Mouse (Mus musculus) CD4-positive, CD25-positive, alpha-beta regulatory T cell, adult 4 months (primary cell): ENCODE measurements around the gene Banp. TPM values are rescaled to one million over a fixed set of nuclear protein-coding genes. Genes with fewer than 3 reads are reported as not detected.

Source experiments
- ATAC-seq: one replicate; pipeline ENCODE4 v1.8.0; 2017
- polyA plus RNA-seq, 2 experiments: library from polyadenylated mRNA; unstranded; fragments of 100-300 nt; shearing (Covaris generic); gene quantifications; one replicate each; pipeline ENCODE4 v1.2.1; 2017

The Banp gene
- polyA plus RNA-seq, 2 experiments from 2014 or later = 34.5 to 47.5 TPM

- no peak for ATAC-seq
Observed at GRCm38 (mm10) chr8:122069281-122069680, 119.7 kb downstream of the Banp start.

DNA sequence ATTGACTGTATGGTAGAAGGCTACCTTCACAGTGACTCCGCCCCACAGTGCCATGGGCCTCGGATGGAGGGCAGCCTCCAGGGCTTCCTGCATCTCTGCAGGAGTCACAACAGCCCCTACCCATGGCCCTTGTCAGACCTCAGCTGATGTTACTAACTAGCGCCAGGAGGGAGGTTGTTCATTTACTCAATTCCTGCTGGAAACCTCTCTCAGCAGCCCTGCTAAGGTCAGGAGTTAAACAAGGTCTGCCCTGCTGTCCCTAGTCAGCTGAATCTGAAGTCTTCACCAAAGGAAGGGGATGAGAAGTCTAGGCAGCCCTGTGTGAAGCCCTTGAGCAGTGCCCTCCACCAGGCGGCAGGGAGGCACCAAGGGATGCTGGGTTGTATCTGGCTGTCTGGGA lies 121.6 kb downstream of the Banp start:
- ATAC-seq = no peak

DNA sequence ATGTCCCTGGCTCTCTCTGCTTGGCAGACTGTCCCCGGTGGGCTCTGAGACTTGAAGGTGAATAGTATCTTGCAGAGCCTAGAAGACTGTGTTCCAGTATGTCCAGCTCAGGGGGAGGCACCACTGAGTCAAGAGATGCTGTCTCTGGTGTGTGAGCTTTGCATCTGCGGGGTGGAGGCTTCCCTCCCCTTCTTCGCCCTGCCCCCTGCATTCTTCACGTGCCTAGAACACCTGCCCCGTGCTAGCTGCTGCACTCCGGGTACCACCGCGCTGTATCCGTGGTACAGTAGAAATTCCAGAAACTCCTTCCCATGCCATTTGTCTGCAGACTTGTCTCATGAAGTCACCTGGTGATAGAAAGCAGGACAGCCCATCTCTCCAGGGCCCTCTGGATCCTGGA lies 124.4 kb downstream of the Banp start:
- ATAC-seq = no peak

DNA sequence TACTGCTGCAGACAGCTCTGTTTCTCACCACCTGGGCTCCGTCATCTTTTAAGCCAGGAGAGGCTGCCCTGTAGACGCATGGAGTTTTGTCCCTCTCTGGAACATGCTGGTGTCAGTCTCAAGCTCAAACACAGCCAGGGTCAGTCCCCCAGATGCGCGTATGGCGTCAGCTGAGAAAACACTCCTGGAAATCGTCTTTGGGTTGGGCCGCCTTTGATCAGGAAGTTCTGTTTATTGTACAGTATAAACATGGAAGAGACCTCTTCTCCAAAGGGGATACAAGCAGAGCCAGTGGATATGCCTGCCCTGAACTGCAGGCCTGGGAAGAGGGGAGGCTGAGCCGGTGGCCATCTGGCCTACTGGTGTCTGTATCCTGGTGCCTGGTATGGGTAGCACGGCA lies 124.9 kb downstream of the Banp start:
- no peak for ATAC-seq

DNA sequence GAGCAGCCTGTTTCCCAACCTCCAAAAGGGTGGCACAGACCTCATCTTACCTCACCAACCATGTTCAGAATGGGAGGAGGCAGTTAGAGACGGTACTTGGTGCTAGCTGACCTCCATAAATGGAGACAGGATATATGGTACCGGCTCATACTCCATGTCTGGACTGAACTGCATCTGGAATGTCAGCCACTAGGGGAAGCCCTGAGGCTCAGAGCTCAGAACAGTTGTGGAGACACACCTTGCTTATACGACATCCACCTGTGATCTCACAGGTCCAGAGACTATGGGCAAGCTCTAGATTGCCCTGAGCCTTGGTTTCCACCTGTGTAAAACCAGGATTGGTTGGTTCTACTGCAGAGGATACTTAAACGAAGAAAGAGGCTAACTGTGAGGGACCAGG lies 125.4 kb downstream of the Banp start:
- ATAC-seq = no peak

GRCm38 (mm10) chr8:122076183-122076842 lies 126.8 kb downstream of the Banp start:
- no peak for ATAC-seq

DNA sequence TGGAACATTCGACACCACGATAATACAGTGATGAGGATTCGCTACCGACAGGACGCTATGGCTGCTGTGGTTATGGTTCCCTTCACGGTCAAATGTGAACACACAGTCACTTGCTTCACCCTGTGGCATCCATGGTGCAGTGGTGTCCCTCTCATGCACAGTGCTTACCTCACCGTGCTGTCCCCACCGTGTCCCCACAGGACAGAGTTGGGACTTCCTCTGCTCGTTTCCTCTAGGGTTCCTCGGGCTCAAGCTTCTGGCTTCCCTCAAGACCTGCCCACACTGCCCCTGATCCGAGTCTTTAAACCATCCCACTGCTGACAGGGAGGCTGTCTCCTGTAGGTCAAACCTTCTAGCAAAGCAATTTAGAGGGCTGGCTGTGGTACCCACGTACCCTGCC lies 128.8 kb downstream of the Banp start:
- ATAC-seq = no peak

Other genes starting within 250 kb of the Banp start
- under 1 TPM in 1 of 2 experiments, not detected in 1; 0.12 TPM for gene Jph3, start 220.1 kb upstream of the Banp start, polyA plus RNA-seq
- 10 to 100 TPM; 28.0 to 40.9 TPM for gene Klhdc4, start 120.2 kb upstream of the Banp start, polyA plus RNA-seq
- 1 to 10 TPM; 1.8 to 3.3 TPM for gene Slc7a5, start 42.1 kb upstream of the Banp start, polyA plus RNA-seq
- not detected for gene Car5a, start 4.8 kb upstream of the Banp start, polyA plus RNA-seq